Comparison of ENCODE assay signal across 13 mouse cellular contexts in the genomic region with DNA sequence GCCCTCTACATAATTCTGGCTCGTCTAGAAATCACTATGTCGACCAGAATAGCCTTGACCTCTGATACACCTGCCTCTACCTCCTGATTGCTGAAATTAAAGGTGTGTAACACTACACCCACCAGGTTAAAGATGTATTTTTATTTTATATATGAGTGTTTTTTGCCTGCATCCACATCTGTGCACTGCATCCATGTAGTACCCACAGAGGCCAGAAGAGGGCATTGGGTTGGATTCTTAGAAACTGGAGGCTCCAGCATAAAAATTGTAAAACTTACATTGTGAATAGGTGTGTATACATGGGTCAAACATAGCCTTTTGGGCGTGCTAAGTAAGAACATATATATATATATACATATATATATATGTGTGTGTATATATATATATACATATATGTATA. TPM values are rescaled to one million over a fixed set of nuclear protein-coding genes. Genes with fewer than 3 reads are reported as not detected.
A peak's percentile ranks its signal among the peaks of the same experiment; 100 is the strongest.
DNase-seq lines count a peak whose midpoint lies in the region; ATAC-seq and TF ChIP-seq lines count a peak whose summit lies in the region.
"Had no signal": no experiment of that assay in that cellular context is flagged by ENCODE, and none has a peak within 500 bp of the region (broad histone marks: within the 10 kb centered on the region; RNA-seq: fewer than 3 reads in every experiment).

No protein-coding gene starts in this region.

- no peak overlapping the region for H3K4me3 ChIP-seq in intestine, postnatal 0 days (ENCODE audit: low read depth, low read length)
- H3K4me3 ChIP-seq in intestine, embryonic 15.5 days (replicated peaks), result no peak overlapping the region
- H3K4me3 ChIP-seq: heart, embryonic 13.5 days; limb, embryonic 15.5 days; neural tube, embryonic 13.5 days had no signal

- no peaks in the 10 kb centered on the region for H3K27me3 ChIP-seq in intestine, postnatal 0 days (replicated peaks; ENCODE audit: control insufficient read depth, insufficient read depth, low read length)
- no peaks in the 10 kb centered on the region for H3K27me3 ChIP-seq in intestine, embryonic 15.5 days (replicated peaks)
- H3K27me3 ChIP-seq: heart, embryonic 13.5 days; limb, embryonic 15.5 days; neural tube, embryonic 13.5 days had no signal

- H3K27ac ChIP-seq in intestine, postnatal 0 days (ENCODE audit: low read depth, low read length), result no peak overlapping the region
- H3K27ac ChIP-seq in intestine, embryonic 15.5 days, result no peak overlapping the region
- H3K27ac ChIP-seq: heart, embryonic 13.5 days; limb, embryonic 15.5 days; neural tube, embryonic 13.5 days had no signal

- H3K9ac ChIP-seq in intestine, postnatal 0 days (ENCODE audit: low read depth, low read length), result no peak overlapping the region
- no peak overlapping the region for H3K9ac ChIP-seq in intestine, embryonic 15.5 days
- H3K9ac ChIP-seq: heart, embryonic 13.5 days; limb, embryonic 15.5 days; neural tube, embryonic 13.5 days had no signal

- H3K9me3 ChIP-seq in intestine, postnatal 0 days (ENCODE audit: control insufficient read depth), result no peaks in the 10 kb centered on the region
- H3K9me3 ChIP-seq in intestine, embryonic 15.5 days, result no peaks in the 10 kb centered on the region
- H3K9me3 ChIP-seq: heart, embryonic 13.5 days; limb, embryonic 15.5 days; neural tube, embryonic 13.5 days had no signal

- no peak for ATAC-seq in intestine, postnatal 0 days
- ATAC-seq in intestine, embryonic 15.5 days, result no peak

- peak; percentile 64 for TF ChIP-seq CTCF in intestine, postnatal 0 days (IDR thresholded peaks at IDR 0.05; ENCODE audit: low read depth)

- H3K36me3 ChIP-seq in intestine, postnatal 0 days (ENCODE audit: control insufficient read depth, insufficient read depth), result no peaks in the 10 kb centered on the region
- no peaks in the 10 kb centered on the region for H3K36me3 ChIP-seq in intestine, embryonic 15.5 days
- H3K36me3 ChIP-seq: heart, embryonic 13.5 days; limb, embryonic 15.5 days; neural tube, embryonic 13.5 days had no signal

- 37% methylated on average over 3 of the region's 3 CpGs for WGBS in intestine, postnatal 0 days
- WGBS in intestine, embryonic 15.5 days, result 51% methylated on average over 3 of the region's 3 CpGs

- peak; percentile 28 to 82 for DNase-seq in adrenal gland, adult (ENCODE audit: inconsistent age in 2 of 2, low spot score in 1 of 2)
- no peak for DNase-seq in adrenal gland, adult 8-10 months
- DNase-seq in ovary, postnatal 14 days (ENCODE audit: low spot score), result peak; percentile 34
- no peak for DNase-seq in ovary, postnatal 36 days (ENCODE audit: low spot score)
- DNase-seq in retina, embryonic 14.5 days (ENCODE audit: low spot score), result peak; percentile 56
- no peak for DNase-seq in frontal cortex, postnatal 25 days (ENCODE audit: low spot score in 2 of 2)
- DNase-seq: thymus, adult 18-20 months had no signal

- H3K4me2 ChIP-seq in intestine, postnatal 0 days (replicated peaks; ENCODE audit: low read depth), result no peak overlapping the region
- no peak overlapping the region for H3K4me2 ChIP-seq in intestine, embryonic 15.5 days (replicated peaks)
- H3K4me2 ChIP-seq: heart, embryonic 13.5 days; limb, embryonic 15.5 days; neural tube, embryonic 13.5 days had no signal

- H3K4me1 ChIP-seq in intestine, postnatal 0 days (replicated peaks; ENCODE audit: control insufficient read depth, insufficient read depth, low read length), result no peaks in the 10 kb centered on the region
- no peaks in the 10 kb centered on the region for H3K4me1 ChIP-seq in intestine, embryonic 15.5 days (replicated peaks)

RNA-seq across cellular contexts. Expression of gene Plxnb1, which starts 33.0 kb away (rescaled TPM):
- 100 to 1,000 TPM; 128 to 173 (median 140) TPM for total RNA-seq in adrenal gland, adult 8-10 months (2022)
- 1.3 and 1.6 TPM in 2 replicates for polyA plus RNA-seq in intestine, postnatal 0 days (2015; fragmentation: Nextera tagmentation; extraction: Ambion mirVana)
- 7.1 TPM in 2 replicates for polyA plus RNA-seq in intestine, embryonic 15.5 days (2015; fragmentation: Nextera tagmentation; extraction: Ambion mirVana)

RNA-seq across cellular contexts. Expression of gene Fbxw21, which starts 33.6 kb away (rescaled TPM):
- total RNA-seq in adrenal gland, adult 8-10 months (2022), result not detected
- polyA plus RNA-seq in intestine, postnatal 0 days (2015; fragmentation: Nextera tagmentation; extraction: Ambion mirVana), result not detected in 2 replicates
- not detected in 2 replicates for polyA plus RNA-seq in intestine, embryonic 15.5 days (2015; fragmentation: Nextera tagmentation; extraction: Ambion mirVana)
- polyA plus RNA-seq: C2C12; heart, embryonic 13.5 days; limb, embryonic 15.5 days; neural tube, embryonic 13.5 days had no signal

RNA-seq across cellular contexts. Expression of gene Tma7, which starts 45.8 kb away (rescaled TPM):
- total RNA-seq in adrenal gland, adult 8-10 months (2022), result 100 to 1,000 TPM; 342 to 453 (median 370) TPM
- polyA plus RNA-seq in intestine, postnatal 0 days (2015; fragmentation: Nextera tagmentation; extraction: Ambion mirVana), result 683 and 718 TPM in 2 replicates
- 619 and 707 TPM in 2 replicates for polyA plus RNA-seq in intestine, embryonic 15.5 days (2015; fragmentation: Nextera tagmentation; extraction: Ambion mirVana)

RNA-seq across cellular contexts. Expression of gene Ccdc51, which starts 45.9 kb away (rescaled TPM):
- total RNA-seq in adrenal gland, adult 8-10 months (2022), result 10 to 100 TPM; 17.3 to 20.0 (median 18.7) TPM
- 12.1 and 12.7 TPM in 2 replicates for polyA plus RNA-seq in intestine, postnatal 0 days (2015; fragmentation: Nextera tagmentation; extraction: Ambion mirVana)
- 16.1 and 17.2 TPM in 2 replicates for polyA plus RNA-seq in intestine, embryonic 15.5 days (2015; fragmentation: Nextera tagmentation; extraction: Ambion mirVana)

RNA-seq across cellular contexts. Expression of gene Atrip, which starts 54.3 kb away (rescaled TPM):
- total RNA-seq in adrenal gland, adult 8-10 months (2022), result 10 to 100 TPM; 16.3 to 27.7 (median 22.2) TPM
- polyA plus RNA-seq in intestine, postnatal 0 days (2015; fragmentation: Nextera tagmentation; extraction: Ambion mirVana), result 7.5 and 8.9 TPM in 2 replicates
- polyA plus RNA-seq in intestine, embryonic 15.5 days (2015; fragmentation: Nextera tagmentation; extraction: Ambion mirVana), result 21.3 and 22.4 TPM in 2 replicates

Comparison
In these comparisons a context has a peak if more than half of its experiments do, and no peak if none do; other contexts are left out.
1. DNase-seq: peak in adrenal gland, adult (2 of 2), ovary, postnatal 14 days (single experiment) and retina, embryonic 14.5 days (single experiment); none in adrenal gland, adult 8-10 months (single experiment), ovary, postnatal 36 days (single experiment) and frontal cortex, postnatal 25 days (0 of 2).